Mouse (Mus musculus) kidney, postnatal 0 days (tissue): ENCODE data around the gene Gm49373. TPM values are rescaled to one million over a fixed set of nuclear protein-coding genes. Genes with fewer than 3 reads are reported as not detected.

Experiments used
- ATAC-seq: fragments of 200-750 bp; cut with Nextera tagmentation; replicated peaks from 2 replicates; pipeline ENCODE4 v1.8.0; 2017; ENCODE audit warnings: low read depth, moderate number of reproducible peaks, moderate TSS enrichment, moderate library complexity; ENCODE audit not compliant: low FRiP score
- DNase-seq: peaks from one replicate; pipeline ENCODE4 v3.0.0-alpha.2; 2016; ENCODE audit warnings: low spot score
- H3K27ac ChIP-seq: fragments of 300-500 bp; sonication (generic); 2 replicates; pipeline ENCODE4 v1.5.1; 2014; ENCODE audit warnings: mild to moderate bottlenecking
- H3K27me3 ChIP-seq: fragments of 300-500 bp; sonication (generic); 2 replicates; pipeline ENCODE4 v1.6.1; 2014; ENCODE audit warnings: low read length, mixed read lengths; ENCODE audit not compliant: insufficient read depth
- H3K36me3 ChIP-seq: fragments of 300-500 bp; sonication (generic); 2 replicates; pipeline ENCODE4 v1.6.1; 2014; ENCODE audit warnings: low read length, mixed read lengths; ENCODE audit not compliant: insufficient read depth
- H3K4me1 ChIP-seq: fragments of 300-500 bp; sonication (generic); replicated peaks from 2 replicates; pipeline ENCODE4 v1.6.1; 2014; ENCODE audit warnings: antibody characterized with exemption, low read length, mixed read lengths; ENCODE audit not compliant: insufficient read depth
- H3K4me2 ChIP-seq: fragments of 300-500 bp; sonication (generic); 2 replicates; pipeline ENCODE4 v1.6.1; 2014; ENCODE audit warnings: mild to moderate bottlenecking, low read length, moderate library complexity, mixed read lengths
- H3K4me3 ChIP-seq: fragments of 300-500 bp; sonication (generic); replicated peaks from 2 replicates; pipeline ENCODE4 v1.5.1; 2014; ENCODE audit warnings: low read depth, low read length
- H3K9ac ChIP-seq: fragments of 300-500 bp; sonication (generic); 2 replicates; pipeline ENCODE4 v1.6.1; 2014; ENCODE audit warnings: low read depth, low read length
- H3K9me3 ChIP-seq: fragments of 300-500 bp; sonication (generic); replicated peaks from 2 replicates; pipeline ENCODE4 v1.6.1; 2016; ENCODE audit warnings: low read length, inconsistent platforms, mixed read lengths
- CTCF ChIP-seq: IDR thresholded peaks from 2 replicates; pipeline ENCODE4 v1.5.1; 2016; ENCODE audit warnings: antibody characterized with exemption, low read depth, mild to moderate bottlenecking, moderate library complexity
- WGBS: fragments of 180-500 bp; shearing (Covaris S2); extraction: QIAGEN DNeasy Blood & Tissue Kit; methylation state at CpG from one replicate; pipeline ENCODE4 v1.1.7; 2014; 5-methylcytosine and 5-hydroxymethylcytosine counted together
- polyA plus RNA-seq: library from polyadenylated mRNA; unstranded; fragments of >200 nt; fragmentation: Nextera tagmentation; extraction: Ambion mirVana; gene quantifications from 2 replicates; pipeline ENCODE4 v1.2.1, GENCODE M21; 2015

The Gm49373 gene
- polyA plus RNA-seq, 1 experiment from 2014 or later = 0.38 TPM

- Histone ChIP-seq H3K4me2 (no peak overlapping the region), H3K9ac (no peak overlapping the region), H3K9me3 (no peaks in the 10 kb centered on the region), H3K27ac (no peak overlapping the region), H3K4me3 (no peak overlapping the region), H3K36me3 (no peaks in the 10 kb centered on the region), H3K4me1 (no peaks in the 10 kb centered on the region), H3K27me3 (no peaks in the 10 kb centered on the region)
- DNase-seq = no peak
- ATAC-seq = no peak
- WGBS = 50% methylated on average over 23 of the region's 23 CpGs
- TF ChIP-seq CTCF = no peak
Measured at GRCm38 (mm10) chr9:21107607-21108237, 34.8 kb upstream of the Gm49373 start.

GRCm38 (mm10) chr9:21105760-21106564 is 33.1 kb upstream of the Gm49373 start:
- Histone ChIP-seq H3K4me2 (no peak overlapping the region), H3K9me3 (no peaks in the 10 kb centered on the region), H3K9ac (no peak overlapping the region), H3K4me1 (no peaks in the 10 kb centered on the region), H3K4me3 (no peak overlapping the region), H3K27ac (no peak overlapping the region), H3K36me3 (no peaks in the 10 kb centered on the region), H3K27me3 (no peaks in the 10 kb centered on the region)
- DNase-seq (no peak), ATAC-seq (0 out of 2 replicates have a peak, but pooled peaks have one; percentile 15)
- no peak for TF ChIP-seq CTCF
- 64% methylated on average over 5 of the region's 5 CpGs for WGBS

- no peak for DNase-seq
- Histone ChIP-seq H3K27me3 (no peaks in the 10 kb centered on the region), H3K4me2 (no peak overlapping the region), H3K9me3 (no peaks in the 10 kb centered on the region), H3K4me3 (no peak overlapping the region), H3K27ac (no peak overlapping the region), H3K9ac (no peak overlapping the region), H3K4me1 (no peaks in the 10 kb centered on the region), H3K36me3 (no peaks in the 10 kb centered on the region)
- no peak for ATAC-seq
- TF ChIP-seq CTCF = no peak
- WGBS = 88% methylated on average over 6 of the region's 6 CpGs
Measured at GRCm38 (mm10) chr9:21104814-21105213, 31.9 kb upstream of the Gm49373 start.

- WGBS = 93% methylated on average over 2 of the region's 2 CpGs
- DNase-seq (no peak), ATAC-seq (no peak)
- Histone ChIP-seq H3K36me3 (no peaks in the 10 kb centered on the region), H3K27me3 (no peaks in the 10 kb centered on the region), H3K27ac (no peak overlapping the region), H3K4me3 (no peak overlapping the region), H3K9ac (no peak overlapping the region), H3K4me2 (no peak overlapping the region), H3K4me1 (no peaks in the 10 kb centered on the region), H3K9me3 (no peaks in the 10 kb centered on the region)
- TF ChIP-seq CTCF = no peak
Measured at GRCm38 (mm10) chr9:21102076-21102475, 29.2 kb upstream of the Gm49373 start.

GRCm38 (mm10) chr9:21100447-21101161 is 27.7 kb upstream of the Gm49373 start:
- Histone ChIP-seq H3K9ac (no peak overlapping the region), H3K4me1 (no peaks in the 10 kb centered on the region), H3K4me2 (no peak overlapping the region), H3K27ac (no peak overlapping the region), H3K9me3 (no peaks in the 10 kb centered on the region), H3K4me3 (no peak overlapping the region), H3K36me3 (no peaks in the 10 kb centered on the region), H3K27me3 (no peaks in the 10 kb centered on the region)
- no peak for DNase-seq
- 47% methylated on average over 15 of the region's 15 CpGs for WGBS
- ATAC-seq = no peak
- no peak for TF ChIP-seq CTCF

- no peaks in the 10 kb centered on the region for H3K4me1 ChIP-seq
- H3K9me3 ChIP-seq = no peaks in the 10 kb centered on the region
- no peaks in the 10 kb centered on the region for H3K27me3 ChIP-seq
- H3K9ac ChIP-seq = no peak overlapping the region
- TF ChIP-seq CTCF = no peak
- 75% methylated on average over 8 of the region's 8 CpGs for WGBS
- no peak overlapping the region for H3K4me3 ChIP-seq
- no peak for DNase-seq
- no peak overlapping the region for H3K4me2 ChIP-seq
- H3K27ac ChIP-seq = no peak overlapping the region
- ATAC-seq = no peak
- no peaks in the 10 kb centered on the region for H3K36me3 ChIP-seq
Measured at GRCm38 (mm10) chr9:21097793-21098192, 24.9 kb upstream of the Gm49373 start.
